Mouse (Mus musculus): Measurements from ENCODE around the gene Lingo3.

DNA sequence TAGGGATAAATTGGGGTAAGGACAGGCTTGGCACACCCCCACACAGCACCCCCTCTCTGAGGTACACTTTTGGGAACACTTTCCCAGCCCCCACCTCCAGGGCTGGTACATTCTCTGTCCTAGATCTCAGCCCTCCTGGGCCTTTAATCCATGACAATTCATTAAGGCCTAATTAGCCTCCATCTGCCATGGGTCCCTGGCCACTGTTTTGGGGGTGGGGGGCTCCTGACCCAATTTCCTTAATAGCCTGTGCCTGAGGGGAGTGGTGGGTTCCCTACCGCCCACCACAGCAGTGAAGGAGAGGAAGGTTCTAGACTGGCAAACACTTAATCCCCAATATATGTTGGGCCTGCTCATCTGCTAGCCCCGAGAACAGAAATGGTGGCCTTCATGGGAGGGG lies 2.2 kb downstream of the Lingo3 start:
- TF ChIP-seq TAL1 (IDR thresholded peaks at IDR 0.05; ENCODE audit: low read length) (no peak), GATA1 (IDR thresholded peaks at IDR 0.05; ENCODE audit: low read length) (no peak)

Measured in erythroblast, embryonic 14.5 days (primary cell).